Comparison of ENCODE assay signal across 10 mouse cellular contexts in the genomic region with DNA sequence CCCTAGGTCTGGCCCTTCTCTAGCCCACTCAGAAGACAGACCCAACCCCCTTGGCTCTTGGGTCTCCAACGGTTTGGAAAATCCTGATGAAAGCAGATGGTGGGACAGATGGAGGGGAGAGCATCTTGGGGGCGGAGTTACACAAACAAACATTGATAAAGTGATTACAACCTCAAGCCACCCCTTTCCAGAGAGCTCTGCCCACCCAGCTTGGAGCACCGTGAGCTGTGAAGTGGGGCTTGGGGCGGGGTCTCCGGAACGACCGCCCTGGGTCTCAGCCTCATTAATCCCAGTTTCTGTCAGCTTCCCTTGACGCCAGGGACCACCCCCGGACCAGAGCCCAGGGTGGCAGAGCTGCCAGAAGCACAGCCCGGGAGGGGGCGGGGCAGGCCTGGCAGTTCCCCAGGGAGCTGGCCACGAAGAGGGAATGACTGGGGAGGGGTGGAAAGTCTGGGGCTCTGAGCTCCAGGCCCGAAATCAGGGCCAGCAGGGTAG. TPM values are rescaled to one million over a fixed set of nuclear protein-coding genes. Genes with fewer than 3 reads are reported as not detected.
DNase-seq lines count a peak whose midpoint lies in the region; ATAC-seq and TF ChIP-seq lines count a peak whose summit lies in the region.
"Had no signal": no experiment of that assay in that cellular context is flagged by ENCODE, and none has a peak within 500 bp of the region (broad histone marks: within the 10 kb centered on the region; RNA-seq: fewer than 3 reads in every experiment).

No protein-coding gene starts in this region.

- H3K9me3 ChIP-seq in lung, embryonic 14.5 days (ENCODE audit: low read depth, low read length) = no peaks in the 10 kb centered on the region
- H3K9me3 ChIP-seq in neural tube, embryonic 13.5 days = no peaks in the 10 kb centered on the region
- H3K9me3 ChIP-seq: limb, embryonic 13.5 days had no signal

- H3K36me3 ChIP-seq in lung, embryonic 14.5 days (ENCODE audit: insufficient read depth) = no peaks in the 10 kb centered on the region
- no peaks in the 10 kb centered on the region for H3K36me3 ChIP-seq in neural tube, embryonic 13.5 days
- H3K36me3 ChIP-seq in thymus, adult 2 months (ENCODE audit: control insufficient read depth, insufficient read depth, low read length) = no peaks in the 10 kb centered on the region
- H3K36me3 ChIP-seq: limb, embryonic 13.5 days had no signal

- DNase-seq in adrenal gland, postnatal 10 days = peak; percentile 47
- no peak for DNase-seq in adrenal gland, adult 18-20 months (ENCODE audit: low spot score in 2 of 2)
- peak; percentile 68 for DNase-seq in lung, embryonic 14.5 days
- DNase-seq in lung, postnatal 36 days = no peak
- DNase-seq in layer of hippocampus, postnatal 10 days (ENCODE audit: low spot score in 2 of 2) = peak; percentile 93
- no peak for DNase-seq in thymus, adult 2 months
- no peak for DNase-seq in ovary, postnatal 14 days (ENCODE audit: low spot score)

- TF ChIP-seq CTCF in lung, embryonic 14.5 days (IDR thresholded peaks at IDR 0.05; ENCODE audit: low read depth) = no peak
- no peak for TF ChIP-seq CTCF in thymus, adult 2 months (IDR thresholded peaks at IDR 0.05; ENCODE audit: borderline replicate concordance, control insufficient read depth, extremely low read depth, insufficient read depth, low read length, poor library complexity)

- TF ChIP-seq POLR2A in thymus, adult 2 months (IDR thresholded peaks at IDR 0.05; ENCODE audit: control insufficient read depth, extremely low read depth, insufficient read depth, low read length, poor library complexity) = no peak

- peaks cover 7% of the 10 kb centered on the region for H3K4me1 ChIP-seq in lung, embryonic 14.5 days (ENCODE audit: insufficient read depth)
- H3K4me1 ChIP-seq in neural tube, embryonic 13.5 days (replicated peaks) = peaks cover 69% of the 10 kb centered on the region
- peaks cover 5% of the 10 kb centered on the region; the same call in 1 of the 2 replicates for H3K4me1 ChIP-seq in thymus, adult 2 months (replicated peaks; ENCODE audit: control insufficient read depth, insufficient read depth, low read length)

- 2% methylated on average over 13 of the region's 13 CpGs for WGBS in lung, embryonic 14.5 days
- WGBS in neural tube, embryonic 13.5 days = 9% methylated on average over 13 of the region's 13 CpGs
- WGBS in thymus, adult 2 months = 20% methylated on average over 13 of the region's 13 CpGs

- H3K27ac ChIP-seq in lung, embryonic 14.5 days (ENCODE audit: low read depth) = no peak overlapping the region
- H3K27ac ChIP-seq in neural tube, embryonic 13.5 days (replicated peaks) = peak overlapping the region; percentile 59; the same call in 1 of the 2 replicates
- H3K27ac ChIP-seq in thymus, adult 2 months (ENCODE audit: control insufficient read depth, insufficient read depth, low read length) = no peak overlapping the region
- H3K27ac ChIP-seq: limb, embryonic 13.5 days had no signal

- peak; percentile 8; the same call in 1 of the 2 replicates for ATAC-seq in lung, embryonic 14.5 days (ENCODE audit: insufficient read depth)
- 0 out of 2 replicates have a peak, but pooled peaks have one; percentile 7 for ATAC-seq in neural tube, embryonic 13.5 days (ENCODE audit: low read depth)

- H3K4me2 ChIP-seq in lung, embryonic 14.5 days = peak overlapping the region; percentile 48
- H3K4me2 ChIP-seq in neural tube, embryonic 13.5 days = peak overlapping the region; percentile 37
- H3K4me2 ChIP-seq: limb, embryonic 13.5 days had no signal

- no peak overlapping the region for H3K9ac ChIP-seq in lung, embryonic 14.5 days
- peak overlapping the region; percentile 41; the same call in 1 of the 2 replicates for H3K9ac ChIP-seq in neural tube, embryonic 13.5 days
- H3K9ac ChIP-seq: limb, embryonic 13.5 days had no signal

- 0 out of 2 replicates have a peak overlapping the region, but pooled peaks have one; percentile 6 for H3K4me3 ChIP-seq in lung, embryonic 14.5 days (ENCODE audit: low read depth, low read length)
- H3K4me3 ChIP-seq in neural tube, embryonic 13.5 days = peak overlapping the region; percentile 17; the same call in 1 of the 2 replicates
- no peak overlapping the region for H3K4me3 ChIP-seq in thymus, adult 2 months (ENCODE audit: control insufficient read depth, insufficient read depth, low read length)
- H3K4me3 ChIP-seq: erythroblast, embryonic 14.5 days; limb, embryonic 13.5 days had no signal

- H3K27me3 ChIP-seq in lung, embryonic 14.5 days (ENCODE audit: insufficient read depth, low read length) = peaks cover 40% of the 10 kb centered on the region
- H3K27me3 ChIP-seq in neural tube, embryonic 13.5 days = peaks cover 39% of the 10 kb centered on the region
- H3K27me3 ChIP-seq in thymus, adult 2 months (ENCODE audit: control insufficient read depth, insufficient read depth, low read length) = no peaks in the 10 kb centered on the region; the same call in 1 of the 2 replicates

RNA-seq across cellular contexts. Expression of gene Hpca, which starts 2.9 kb away (rescaled TPM):
- 1 to 10 TPM; 3.6 to 7.8 TPM for total RNA-seq in adrenal gland, postnatal 10 days (2021)
- total RNA-seq in adrenal gland, adult 18-20 months (2021) = 1 to 10 TPM; 2.1 to 3.1 TPM
- 0.92 and 1.7 TPM in 2 replicates for polyA plus RNA-seq in lung, embryonic 14.5 days (2014; fragmentation: Nextera tagmentation; extraction: Ambion mirVana)
- total RNA-seq in layer of hippocampus, postnatal 10 days (2021) = 100 to 1,000 TPM; 910 to 956 TPM
- polyA plus RNA-seq in neural tube, embryonic 13.5 days (2015; fragmentation: Nextera tagmentation; extraction: Ambion mirVana) = 50.3 and 55.8 TPM in 2 replicates
- 0.92 and 1.0 TPM in 2 replicates for polyA plus RNA-seq in thymus, adult 2 months (2012; rRNA removed)
- polyA plus RNA-seq: erythroblast, embryonic 14.5 days had no signal

RNA-seq across cellular contexts. Expression of gene Fndc5, which starts 12.1 kb away (rescaled TPM):
- 10 to 100 TPM; 19.5 to 34.9 TPM for total RNA-seq in adrenal gland, postnatal 10 days (2021)
- total RNA-seq in adrenal gland, adult 18-20 months (2021) = 1 to 10 TPM; 2.1 to 6.3 TPM
- 2.1 and 2.2 TPM in 2 replicates for polyA plus RNA-seq in lung, embryonic 14.5 days (2014; fragmentation: Nextera tagmentation; extraction: Ambion mirVana)
- 10 to 100 TPM; 41.4 to 42.9 TPM for total RNA-seq in layer of hippocampus, postnatal 10 days (2021)
- polyA plus RNA-seq in neural tube, embryonic 13.5 days (2015; fragmentation: Nextera tagmentation; extraction: Ambion mirVana) = 24.4 and 24.5 TPM in 2 replicates
- 1.5 and 7.0 TPM in 2 replicates for polyA plus RNA-seq in thymus, adult 2 months (2012; rRNA removed)

RNA-seq across cellular contexts. Expression of gene Tmem54, which starts 19.4 kb away (rescaled TPM):
- total RNA-seq in adrenal gland, postnatal 10 days (2021) = not detected
- total RNA-seq in adrenal gland, adult 18-20 months (2021) = not detected
- 11.9 and 13.1 TPM in 2 replicates for polyA plus RNA-seq in lung, embryonic 14.5 days (2014; fragmentation: Nextera tagmentation; extraction: Ambion mirVana)
- not detected for total RNA-seq in layer of hippocampus, postnatal 10 days (2021)
- polyA plus RNA-seq in neural tube, embryonic 13.5 days (2015; fragmentation: Nextera tagmentation; extraction: Ambion mirVana) = 0.39 TPM in 1 of 2 replicates, not detected in the other
- 3.9 and 5.5 TPM in 2 replicates for polyA plus RNA-seq in thymus, adult 2 months (2012; rRNA removed)
- polyA plus RNA-seq: erythroblast, embryonic 14.5 days had no signal

Comparison
In these comparisons a context has a peak if more than half of its experiments do, and no peak if none do; other contexts are left out.
1. DNase-seq: peak in adrenal gland, postnatal 10 days (single experiment), lung, embryonic 14.5 days (single experiment) and layer of hippocampus, postnatal 10 days (2 of 2); none in adrenal gland, adult 18-20 months (0 of 2), lung, postnatal 36 days (single experiment), thymus, adult 2 months (single experiment) and ovary, postnatal 14 days (single experiment).
2. RNA of gene Hpca, which starts 2.9 kb away (total RNA-seq): 910 to 956 TPM in layer of hippocampus, postnatal 10 days; 3.6 to 7.8 TPM in adrenal gland, postnatal 10 days and 2.1 to 3.1 TPM in adrenal gland, adult 18-20 months; every median in the first group is over 100 times any median in the second.